Mouse (Mus musculus): ENCODE results near the gene Med18.

DNA sequence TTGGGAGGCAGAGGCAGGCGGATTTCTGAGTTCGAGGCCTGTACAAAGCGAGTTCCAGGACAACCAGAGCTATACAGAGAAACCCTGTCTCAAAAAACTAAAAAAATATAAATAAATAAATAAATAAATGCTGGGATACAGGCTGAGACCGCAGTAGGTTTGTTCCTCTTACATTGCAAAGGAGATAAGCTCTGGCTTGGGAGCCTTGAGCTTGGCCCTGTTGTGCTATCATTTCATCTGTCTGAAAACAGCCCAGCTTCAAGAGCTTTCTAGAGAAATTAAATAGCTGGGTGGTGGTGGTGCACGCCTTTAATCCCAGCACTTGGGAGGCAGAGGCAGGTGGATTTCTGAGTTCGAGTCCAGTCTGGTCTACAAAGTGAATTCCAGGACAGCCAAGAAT, 37.9 kb upstream of the Med18 start:
- TF ChIP-seq CTCF (IDR thresholded peaks at IDR 0.05; ENCODE audit: borderline replicate concordance, control insufficient read depth, extremely low read depth, insufficient read depth, low read length, poor library complexity) (no peak), POLR2A (IDR thresholded peaks at IDR 0.05; ENCODE audit: control insufficient read depth, extremely low read depth, insufficient read depth, low read length, poor library complexity) (no peak)

All from thymus, adult 2 months (tissue).